Mouse (Mus musculus) T-helper 2 cell (primary cell): ENCODE measurements around the gene Gp5.
"Not testable (repeated sequence)": the region's sequence is repeated elsewhere in the genome, so short reads cannot be mapped to it uniquely, and the experiment has no call there.

Experiments used
- in situ Hi-C: fragments of 300-600 bp; cut with MboI, MseI; formaldehyde crosslinking; loops from one replicate; pipeline ENCODE4 v1.15.1; 2025; ENCODE audit warnings: high pct_unique_total_duplicates

Gene Gp5

DNA sequence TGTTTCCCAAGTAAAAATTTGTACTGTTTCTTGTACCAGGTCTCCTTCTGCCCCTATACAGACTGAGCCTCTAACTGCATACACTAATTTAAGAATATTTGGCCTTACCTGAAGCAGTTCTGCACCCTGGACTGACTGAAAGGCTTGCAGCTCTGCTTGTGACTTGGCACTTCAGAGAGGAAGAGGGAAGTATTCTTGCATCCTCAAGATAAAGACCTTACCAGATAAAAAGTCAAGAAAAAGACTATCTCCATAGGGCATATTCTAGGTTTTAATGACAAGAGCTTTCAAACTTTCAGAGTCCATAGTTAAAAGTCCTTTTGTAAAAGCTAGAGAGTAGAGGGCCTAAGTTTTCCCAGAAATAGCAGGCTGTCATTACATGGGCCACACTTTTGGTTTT is at the start of gene Gp5:
Gene Gp5, minus strand, starts transcription at position 133 of the 400 bp plus-strand sequence.
- in situ Hi-C loops, result no loop called here

DNA sequence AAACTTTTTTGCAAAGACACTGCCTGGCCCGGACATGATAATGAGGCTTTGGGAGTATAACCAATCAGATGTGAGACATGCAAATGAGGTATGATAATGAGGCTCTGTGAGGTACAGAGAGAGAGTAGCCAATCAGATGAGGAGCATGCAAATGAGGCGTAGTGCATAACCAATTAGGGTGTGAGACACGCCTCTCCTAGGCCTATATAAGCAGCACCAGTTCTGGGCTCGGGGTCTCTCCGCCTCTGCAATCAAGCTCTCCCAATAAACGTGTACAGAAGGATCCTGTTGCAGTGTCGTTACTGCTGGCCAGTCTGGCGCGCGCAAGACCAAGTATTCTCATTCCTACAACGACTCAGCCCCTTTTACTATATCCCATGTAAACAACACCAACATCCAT is 42.9 kb upstream of the Gp5 start:
- in situ Hi-C loops, result not testable (repeated sequence)

DNA sequence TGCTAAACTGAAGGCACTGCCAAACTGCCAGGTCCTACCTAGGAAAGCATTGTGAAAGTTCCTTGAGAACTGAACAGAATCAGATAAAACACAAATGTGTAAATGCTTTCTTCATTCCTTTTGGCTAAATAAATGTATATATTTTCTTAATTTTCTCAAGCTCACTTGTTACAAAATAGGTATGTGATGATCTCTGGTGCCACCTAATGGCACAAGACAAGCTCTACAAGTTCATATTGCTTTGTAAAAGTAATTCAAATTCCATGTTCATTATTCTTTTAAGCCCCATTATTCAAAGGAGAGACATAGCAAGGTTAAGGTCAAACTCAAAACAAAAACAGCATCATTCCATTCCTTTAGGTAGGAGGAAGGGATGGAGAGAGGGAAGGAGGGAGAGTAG is 3.7 kb upstream of the Gp5 start:
- in situ Hi-C loops, result no loop called here

- in situ Hi-C loops, result no loop called here
Measured at GRCm38 (mm10) chr16:30310171-30310515, 436 bp downstream of the Gp5 start.

GRCm38 (mm10) chr16:30309395-30310170 is 996 bp downstream of the Gp5 start:
- in situ Hi-C loops, result no loop called here

DNA sequence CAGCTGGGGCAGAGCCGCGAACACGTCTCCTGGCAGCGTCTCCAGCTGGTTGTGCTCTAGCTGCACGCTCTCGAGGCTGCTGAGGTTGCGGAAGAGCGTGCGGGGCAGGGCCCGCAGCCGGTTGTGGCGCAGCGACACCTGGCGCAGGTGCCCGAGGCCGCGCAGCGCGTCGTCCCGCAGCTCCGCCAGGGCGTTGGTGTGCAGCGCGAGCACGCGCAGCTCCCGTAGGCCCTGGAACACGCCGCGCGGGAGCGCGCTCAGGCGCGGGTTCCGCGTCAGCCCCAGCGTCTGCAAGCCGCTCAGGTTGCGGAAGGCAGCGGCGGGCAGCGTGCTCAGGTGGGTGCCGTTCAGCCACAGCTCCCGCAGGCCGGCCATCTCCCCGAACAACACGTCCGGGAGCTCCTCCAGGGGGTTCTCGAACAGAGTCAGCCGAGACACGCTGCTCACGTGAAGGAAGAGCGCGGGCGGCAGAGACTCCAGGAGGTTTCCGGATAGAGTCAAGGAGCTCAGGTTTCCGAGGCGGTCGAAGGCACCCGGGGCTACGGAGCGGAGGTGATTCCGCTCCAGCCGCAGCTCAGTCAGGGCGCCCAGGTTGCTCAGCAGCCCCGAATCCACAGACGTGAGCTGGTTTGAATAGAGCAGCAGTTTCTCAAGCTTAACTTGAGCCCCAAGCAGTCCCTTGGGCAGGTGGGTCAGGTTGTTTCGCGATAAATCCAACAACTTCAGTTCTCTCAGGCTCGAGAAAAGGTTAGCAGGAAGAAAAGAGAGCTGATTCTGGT is 1.8 kb downstream of the Gp5 start:
- in situ Hi-C loops, result no loop called here

DNA sequence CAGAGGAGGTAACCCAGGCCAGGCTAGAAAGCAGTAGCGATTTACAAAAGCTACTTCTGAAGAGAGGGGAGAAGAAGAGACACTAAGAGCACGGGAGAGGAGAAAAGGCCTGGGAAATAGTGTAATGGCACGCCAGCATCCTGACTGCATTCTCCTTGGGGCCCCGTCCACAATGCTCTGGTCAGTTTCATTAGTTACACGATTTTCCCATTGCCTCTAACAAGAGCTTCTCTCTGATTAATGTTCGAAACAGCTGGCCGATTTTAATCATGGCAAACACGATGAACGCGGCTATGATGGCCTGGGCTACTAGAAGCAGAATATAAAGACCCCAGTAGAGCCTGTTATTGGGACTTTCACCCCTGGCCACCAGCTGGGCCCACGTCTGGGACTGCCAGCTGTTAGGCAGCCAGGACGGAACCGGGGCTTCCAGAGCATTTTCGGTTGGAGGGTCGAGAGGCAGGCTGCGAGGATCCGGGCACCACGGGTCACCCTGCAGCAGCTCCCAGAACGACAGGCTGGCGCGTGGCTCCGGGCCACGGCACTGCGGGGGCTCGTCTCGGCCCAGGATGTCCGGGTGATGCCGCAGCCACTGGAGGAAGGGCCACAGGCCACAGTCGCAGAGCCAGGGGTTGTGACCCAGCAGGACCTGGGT is 2.5 kb downstream of the Gp5 start:
- in situ Hi-C loops, result no loop called here

DNA sequence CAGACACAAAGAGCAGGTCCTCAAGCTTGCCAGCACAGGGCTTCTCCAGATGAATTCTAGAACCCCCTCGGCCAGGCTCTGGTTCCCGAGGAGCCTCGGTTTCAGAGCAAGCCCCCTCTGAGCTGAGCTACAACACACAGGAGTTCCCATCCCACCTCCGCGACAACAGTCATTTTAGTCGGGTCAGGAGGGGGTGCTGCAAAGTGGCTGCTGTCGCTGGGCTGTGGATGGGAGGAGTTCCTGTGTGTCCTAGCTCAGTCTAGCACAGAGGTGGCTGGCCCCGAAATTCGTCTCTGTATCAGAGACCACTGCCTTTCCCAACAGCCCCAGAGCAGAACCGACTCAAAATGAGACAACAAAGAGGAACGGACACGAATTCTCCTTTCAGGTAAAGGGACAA is 3.3 kb downstream of the Gp5 start:
- in situ Hi-C loops, result no loop called here

DNA sequence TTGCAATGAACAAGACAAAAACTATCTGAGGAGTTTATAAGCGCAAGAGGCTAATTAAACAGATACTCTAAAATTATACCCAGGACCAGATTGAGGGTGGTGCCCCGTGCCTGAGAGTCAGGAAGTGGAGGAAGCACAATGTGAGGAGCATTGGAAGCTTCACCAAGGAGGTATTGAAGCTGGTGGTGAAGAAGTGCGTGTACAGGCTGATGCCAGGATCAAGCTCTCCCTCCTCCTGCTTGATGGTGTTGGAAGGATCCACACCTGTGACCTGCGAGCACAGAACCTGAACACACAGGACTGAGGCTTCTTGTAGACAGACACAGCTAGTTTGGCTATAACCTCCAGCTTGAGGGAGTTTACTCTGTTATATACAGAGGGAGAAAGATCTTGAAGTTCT is 4.5 kb downstream of the Gp5 start:
- in situ Hi-C loops, result no loop called here

DNA sequence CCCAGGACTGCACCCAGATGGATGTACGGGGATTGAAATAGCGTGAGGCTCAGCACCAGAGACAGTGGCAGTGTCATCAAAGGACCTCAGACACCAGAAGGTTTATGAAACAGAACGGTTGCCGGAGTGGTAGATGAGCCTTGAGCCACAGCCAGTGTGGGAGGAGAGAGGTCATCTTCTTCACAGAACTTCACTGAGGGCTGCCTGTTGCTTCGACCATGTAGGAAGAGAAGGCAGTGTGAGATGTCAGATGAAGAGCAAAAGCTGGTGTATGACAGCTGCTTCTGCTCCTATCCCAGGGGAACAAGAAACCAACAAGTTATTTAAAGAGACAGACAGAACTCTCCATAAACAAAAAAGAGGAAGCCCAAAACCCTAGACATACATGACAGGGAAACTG is 6.3 kb downstream of the Gp5 start:
- in situ Hi-C loops, result no loop called here

DNA sequence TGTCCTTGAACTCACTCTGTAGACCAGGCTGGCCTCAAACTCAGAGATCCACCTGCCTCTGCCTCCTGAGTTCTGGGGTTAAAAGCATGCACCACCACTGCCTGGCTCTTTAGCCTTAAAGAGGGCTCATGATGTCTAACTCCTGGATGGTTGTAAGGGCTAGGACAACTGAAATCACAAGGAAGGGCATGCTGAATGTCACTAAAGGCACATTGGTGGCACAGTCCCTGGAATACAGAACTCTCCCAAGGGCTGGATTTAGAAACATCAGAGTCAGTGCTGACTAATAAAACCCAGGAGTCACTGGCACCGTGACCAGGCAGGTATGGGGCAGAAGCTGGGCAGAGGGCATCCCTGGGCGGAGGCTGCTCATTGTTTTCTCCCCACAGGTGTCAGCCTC is 7.2 kb downstream of the Gp5 start:
- in situ Hi-C loops, result no loop called here

GRCm38 (mm10) chr16:30302686-30303085 is 7.9 kb downstream of the Gp5 start:
- in situ Hi-C loops, result no loop called here

GRCm38 (mm10) chr16:30299711-30300277 is 10.8 kb downstream of the Gp5 start:
- in situ Hi-C loops, result no loop called here

DNA sequence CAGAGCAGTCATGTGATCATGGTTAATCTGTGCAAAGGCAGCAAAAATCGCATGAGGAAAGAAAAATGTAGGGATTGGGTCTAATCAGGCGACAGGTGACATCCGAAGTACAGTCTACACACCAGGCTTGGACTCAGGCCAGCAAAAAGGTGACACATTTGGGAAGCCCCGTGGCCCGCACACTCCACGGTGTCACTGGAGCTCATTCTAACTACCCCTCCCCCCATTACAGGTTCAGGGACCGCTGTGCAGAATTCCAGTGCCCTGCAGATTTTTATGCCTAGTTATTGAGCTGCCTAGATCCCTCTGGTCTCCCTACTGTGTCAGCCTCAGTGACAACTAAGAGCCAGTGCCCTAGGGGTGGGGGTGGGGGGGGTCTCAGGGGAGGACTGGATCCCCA is 13.1 kb downstream of the Gp5 start:
- in situ Hi-C loops, result no loop called here

- in situ Hi-C loops, result no loop called here
Measured at GRCm38 (mm10) chr16:30296601-30297275, 13.8 kb downstream of the Gp5 start.

DNA sequence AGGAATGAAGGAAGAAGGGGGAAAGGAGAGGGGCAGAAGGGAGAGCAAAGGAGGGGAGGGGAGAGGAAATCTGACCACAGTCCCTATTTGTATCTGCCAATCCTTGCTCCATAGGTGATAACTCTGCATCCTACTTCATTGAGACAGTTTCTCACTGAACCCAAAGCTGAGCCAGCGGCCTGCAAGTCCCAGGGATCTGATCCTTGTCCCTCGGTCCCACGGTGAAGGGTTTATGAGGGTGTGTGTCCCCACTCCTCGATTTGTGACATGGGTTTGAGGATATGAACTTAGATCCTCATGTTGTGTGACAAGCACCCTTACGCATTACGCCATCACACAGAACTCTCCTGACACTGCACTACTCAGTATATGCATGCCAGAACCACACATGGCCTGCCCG is 15.5 kb downstream of the Gp5 start:
- in situ Hi-C loops, result no loop called here

DNA sequence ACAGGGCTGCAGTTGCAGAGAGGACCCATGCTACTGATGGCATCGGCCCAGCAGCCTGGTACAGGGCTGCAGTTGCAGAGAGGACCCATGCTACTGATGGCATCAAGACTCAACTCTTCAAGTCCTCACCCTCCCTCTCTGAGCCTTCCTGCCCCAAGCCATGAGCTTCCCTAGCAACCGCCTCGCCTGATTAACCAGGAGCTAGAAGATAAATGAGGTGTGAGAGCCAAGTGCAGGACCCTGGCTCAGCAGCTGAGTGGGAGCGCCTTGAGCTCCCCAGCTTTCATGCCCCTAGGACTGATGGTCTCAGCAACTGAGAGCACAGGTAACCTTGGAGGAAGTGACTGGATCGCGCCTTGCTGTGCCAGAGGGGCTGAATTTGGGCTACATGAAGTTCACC is 20.1 kb downstream of the Gp5 start:
- in situ Hi-C loops, result no loop called here

DNA sequence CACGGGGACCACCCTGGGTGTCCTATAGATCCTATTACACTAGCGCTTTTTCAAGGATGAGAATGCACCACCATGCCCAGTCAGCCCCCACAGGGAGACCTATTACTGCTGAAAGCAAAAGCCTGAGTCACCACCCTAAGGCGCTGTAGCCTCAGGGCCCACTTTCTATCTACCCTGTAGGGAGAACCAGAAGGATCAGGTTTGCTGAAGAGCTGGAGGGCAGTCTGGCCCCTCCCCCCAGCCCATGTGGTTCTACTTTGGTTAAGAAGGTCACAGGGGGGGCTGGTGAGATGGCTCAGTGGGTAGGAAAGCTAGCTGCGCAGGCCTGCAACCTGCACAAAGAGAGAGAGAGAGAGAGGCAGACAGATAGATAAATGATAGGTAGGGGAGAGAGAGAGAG is 24.9 kb downstream of the Gp5 start:
- in situ Hi-C loops, result no loop called here

DNA sequence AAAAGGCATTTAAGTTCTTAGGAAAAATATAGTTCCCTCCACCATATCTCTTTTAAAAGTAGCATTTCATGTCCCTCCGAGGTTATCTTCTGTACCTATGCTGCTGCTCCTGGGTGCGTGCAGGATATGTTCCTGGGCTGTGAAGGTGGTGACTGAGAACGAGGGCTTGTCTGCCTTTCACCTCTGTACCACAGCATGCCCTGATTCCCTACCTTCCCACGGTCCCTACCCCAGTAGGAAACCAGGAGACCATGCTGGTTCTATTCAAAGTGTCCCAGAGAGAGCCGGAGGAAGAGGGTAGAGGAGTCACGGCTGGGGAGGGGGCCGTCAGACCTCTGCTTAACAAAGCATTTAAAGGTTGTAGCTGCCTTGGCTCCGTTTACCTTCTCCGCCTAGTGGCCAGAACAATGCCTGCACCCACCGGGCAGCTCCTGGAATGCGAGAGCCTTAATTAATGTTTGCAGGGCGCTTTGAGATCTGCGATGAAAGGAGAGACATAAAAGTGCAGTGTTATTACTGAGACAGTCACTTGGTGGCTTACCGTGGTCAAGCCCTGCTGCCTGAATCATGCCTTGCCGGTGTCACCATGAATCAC is 26.7 kb downstream of the Gp5 start:
- in situ Hi-C loops, result no loop called here

DNA sequence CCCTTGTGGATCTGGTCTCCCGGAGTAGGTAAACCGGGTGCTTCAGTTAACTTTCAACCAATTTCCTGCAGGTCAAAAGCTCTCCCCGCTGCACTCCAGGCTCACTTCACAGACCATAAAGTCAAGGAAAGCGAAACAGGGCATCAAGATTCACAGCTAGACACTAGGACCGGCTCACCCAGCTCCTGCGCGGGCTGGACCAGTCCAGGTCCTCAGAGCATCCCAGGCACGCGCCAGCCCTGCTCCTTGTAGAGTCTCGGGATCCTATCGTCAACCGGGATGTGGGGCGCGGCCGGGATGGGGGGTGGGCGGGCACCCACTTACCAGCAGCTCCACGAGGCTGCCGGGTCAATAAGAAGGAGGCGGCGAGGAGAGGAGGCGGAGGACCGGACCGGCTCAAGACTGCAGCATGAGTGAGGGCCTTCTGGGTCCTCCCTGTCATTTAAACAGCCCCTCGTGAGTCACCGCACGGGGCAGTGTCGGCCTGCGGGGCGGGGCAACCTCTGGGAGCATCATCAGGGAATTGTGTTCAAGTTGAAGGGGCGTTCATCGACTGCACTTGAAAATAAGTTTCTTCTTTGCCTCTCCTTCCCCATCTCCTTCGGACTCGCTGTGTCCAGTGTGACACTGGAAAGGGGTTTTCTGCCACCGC is 27.6 kb downstream of the Gp5 start, which contains the start of gene Lrrc15:
Gene Lrrc15, minus strand, starts transcription at position 413 of the 652 bp plus-strand sequence.
- in situ Hi-C loops, result no loop called here
